Mouse (Mus musculus) left cerebral cortex, postnatal 14 days (tissue): ENCODE results near the gene Nudt17. TPM values are rescaled to one million over a fixed set of nuclear protein-coding genes. Genes with fewer than 3 reads are reported as not detected.
"Not testable (repeated sequence)": the region's sequence is repeated elsewhere in the genome, so short reads cannot be mapped to it uniquely, and the experiment has no call there.

Source experiments
- DNase-seq, 2 experiments: peaks; one replicate each; pipeline ENCODE4 v3.0.0; 2021 to 2022; ENCODE audit warnings: low spot score in 2 of 2, mixed read lengths in 1 of 2
- intact Hi-C: fragments of 180-260 bp; cut with DNase I; formaldehyde crosslinking; loops from one replicate; pipeline ENCODE4 v1.15.1; 2025
- total RNA-seq, 2 experiments: library from RNA; stranded (reverse); gene quantifications; 2 replicates each; pipeline ENCODE4 v1.2.3; 2021

The Nudt17 gene
- total RNA-seq, 2 experiments from 2014 or later: 5.7 to 6.6 TPM

GRCm38 (mm10) chr3:96679159-96679674 is 29.1 kb downstream of the Nudt17 start:
- intact Hi-C loops: no loop called here
- DNase-seq: no peak

DNA sequence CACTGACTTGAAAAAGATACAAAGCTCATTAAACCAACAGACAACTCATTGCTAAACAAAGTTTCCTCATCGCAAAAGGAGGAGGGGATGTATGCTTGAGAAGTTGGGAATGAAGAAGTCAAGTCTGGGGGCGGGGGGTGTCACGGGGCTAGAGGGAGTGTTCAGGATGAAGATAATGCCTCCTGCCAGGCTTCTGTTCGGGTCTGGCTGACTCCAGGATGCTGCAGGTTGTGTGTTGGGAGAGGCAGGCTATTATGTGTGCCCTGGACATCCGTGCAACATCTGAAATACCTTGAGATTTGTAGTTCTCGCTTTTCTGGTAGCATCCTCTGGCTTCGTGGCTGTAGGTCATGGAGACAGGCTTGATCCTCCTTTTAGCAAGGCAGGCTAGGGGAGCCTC is 29.9 kb downstream of the Nudt17 start:
- intact Hi-C loops: no loop called here
- no peak for DNase-seq

- intact Hi-C loops: no loop called here
- DNase-seq: no peak
Observed at GRCm38 (mm10) chr3:96675690-96676089, 32.7 kb downstream of the Nudt17 start.

- no peak for DNase-seq
- intact Hi-C loops: no loop called here
Observed at GRCm38 (mm10) chr3:96675171-96675570, 33.2 kb downstream of the Nudt17 start.

DNA sequence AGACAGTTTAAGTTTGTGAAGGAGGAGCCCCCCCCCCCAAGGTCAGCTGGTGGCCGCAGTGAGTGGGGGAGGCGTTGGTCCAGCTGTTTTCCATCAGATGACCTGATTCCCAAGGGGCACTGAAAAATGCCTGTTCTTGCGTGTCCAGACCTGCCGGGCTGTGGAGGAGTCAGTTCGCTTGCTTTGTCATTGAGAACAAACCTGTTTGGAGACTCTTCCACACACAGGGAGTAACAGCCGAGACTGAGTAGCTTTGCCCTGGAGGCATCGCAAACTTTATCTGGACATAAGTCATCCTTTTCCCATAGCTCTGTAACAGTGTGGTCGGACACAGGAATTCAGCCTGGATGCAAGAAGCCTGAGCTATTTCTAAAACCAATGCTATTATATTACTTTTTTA is 33.9 kb downstream of the Nudt17 start:
- no peak for DNase-seq

GRCm38 (mm10) chr3:96673514-96673913 is 34.8 kb downstream of the Nudt17 start:
- no peak for DNase-seq
- intact Hi-C loops: no loop called here

More for the DNA sequence above, 33.9 kb downstream of the Nudt17 start:
- intact Hi-C loops: no loop called here

DNA sequence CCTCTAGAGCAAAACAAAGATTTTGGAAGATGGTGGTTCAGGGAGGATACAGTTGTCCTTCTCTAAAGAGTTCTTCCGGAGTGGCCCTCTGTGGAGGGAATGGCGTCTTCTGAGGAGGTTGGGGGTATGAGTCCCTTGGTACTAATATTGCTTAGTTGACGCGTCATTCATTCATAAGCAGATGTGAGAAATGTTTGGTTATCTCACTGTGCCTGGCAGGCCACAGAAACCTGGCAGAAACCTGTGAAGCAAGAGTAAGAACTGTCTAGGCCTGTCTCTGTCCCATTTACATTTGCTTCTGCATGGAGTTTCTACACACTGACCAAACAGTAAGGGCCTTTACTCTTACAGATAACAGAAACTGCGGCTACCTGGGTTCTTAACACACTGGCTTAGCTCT is 36.8 kb downstream of the Nudt17 start:
- intact Hi-C loops: no loop called here
- DNase-seq: no peak

DNA sequence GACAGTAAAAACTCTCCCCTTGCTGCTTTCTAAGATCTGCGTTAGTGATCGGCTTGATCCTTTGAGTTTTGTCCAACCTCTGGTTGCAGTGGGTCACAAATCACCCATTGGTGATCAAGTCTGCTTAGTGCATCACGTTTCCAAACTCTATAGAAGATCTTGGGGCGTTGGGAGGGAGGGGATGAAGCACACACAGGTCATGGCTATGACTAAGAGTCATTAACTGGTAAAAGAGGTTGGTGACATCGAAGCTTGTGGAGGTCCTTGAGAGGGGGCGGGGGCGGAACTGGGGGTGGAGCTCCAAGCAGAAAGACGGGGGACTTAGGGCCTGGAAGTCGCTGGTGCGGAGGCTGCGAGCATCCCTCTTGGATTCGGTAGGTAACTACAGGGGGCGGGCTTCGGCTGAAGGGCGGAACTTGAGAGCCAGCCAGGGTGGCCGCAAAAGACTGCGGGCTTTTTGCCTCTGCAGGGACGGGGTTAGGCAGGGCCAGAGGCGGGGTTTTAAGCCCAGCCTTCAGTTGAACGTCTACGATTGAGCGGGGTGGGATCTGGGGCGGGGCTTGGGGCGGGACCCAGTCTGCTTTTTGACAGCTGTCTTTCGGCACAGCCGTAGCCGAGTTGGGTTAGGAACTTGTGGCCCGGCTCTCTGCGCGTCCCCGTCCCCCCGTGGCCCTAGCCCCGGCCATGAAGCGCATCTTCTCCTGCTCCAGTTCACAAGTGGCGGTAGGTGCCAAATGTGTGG is 38.5 kb downstream of the Nudt17 start, which contains the start of gene Ankrd35:
Gene Ankrd35 (plus strand): TSS at position 405 of the 742 bp plus-strand sequence.
- intact Hi-C loops: no loop called here

GRCm38 (mm10) chr3:96668424-96669067 is 39.8 kb downstream of the Nudt17 start:
- intact Hi-C loops: no loop called here
- DNase-seq: no peak

More for the DNA sequence above, 38.5 kb downstream of the Nudt17 start, which contains the start of gene Ankrd35:
- DNase-seq: peak; percentile 67 to 69

DNA sequence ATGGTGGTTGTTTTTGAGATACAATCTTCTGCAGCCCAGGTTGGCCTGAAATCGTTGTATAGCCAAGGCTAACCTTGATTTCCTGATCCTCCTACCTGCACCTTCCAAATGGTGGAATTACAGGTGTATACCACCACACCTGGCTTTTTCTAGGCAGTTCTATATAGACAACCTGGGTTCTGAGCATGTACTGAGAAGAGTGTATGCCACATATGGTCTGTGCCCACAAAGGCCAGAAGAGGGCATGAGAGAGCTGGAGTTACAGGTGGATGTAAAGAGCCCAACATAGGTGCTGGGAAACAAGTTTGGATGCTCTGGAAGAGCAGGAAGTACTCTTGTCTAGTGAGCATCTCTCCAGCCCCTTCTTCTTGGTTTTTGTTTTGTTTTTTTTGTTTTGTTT is 41.0 kb downstream of the Nudt17 start:
- intact Hi-C loops: no loop called here

GRCm38 (mm10) chr3:96666916-96667315 is 41.4 kb downstream of the Nudt17 start:
- intact Hi-C loops: no loop called here
- DNase-seq: no peak

More for the DNA sequence above, 41.0 kb downstream of the Nudt17 start:
- DNase-seq: no peak

GRCm38 (mm10) chr3:96665732-96666363 is 42.5 kb downstream of the Nudt17 start:
- DNase-seq, intact Hi-C loops: not testable (repeated sequence)

DNA sequence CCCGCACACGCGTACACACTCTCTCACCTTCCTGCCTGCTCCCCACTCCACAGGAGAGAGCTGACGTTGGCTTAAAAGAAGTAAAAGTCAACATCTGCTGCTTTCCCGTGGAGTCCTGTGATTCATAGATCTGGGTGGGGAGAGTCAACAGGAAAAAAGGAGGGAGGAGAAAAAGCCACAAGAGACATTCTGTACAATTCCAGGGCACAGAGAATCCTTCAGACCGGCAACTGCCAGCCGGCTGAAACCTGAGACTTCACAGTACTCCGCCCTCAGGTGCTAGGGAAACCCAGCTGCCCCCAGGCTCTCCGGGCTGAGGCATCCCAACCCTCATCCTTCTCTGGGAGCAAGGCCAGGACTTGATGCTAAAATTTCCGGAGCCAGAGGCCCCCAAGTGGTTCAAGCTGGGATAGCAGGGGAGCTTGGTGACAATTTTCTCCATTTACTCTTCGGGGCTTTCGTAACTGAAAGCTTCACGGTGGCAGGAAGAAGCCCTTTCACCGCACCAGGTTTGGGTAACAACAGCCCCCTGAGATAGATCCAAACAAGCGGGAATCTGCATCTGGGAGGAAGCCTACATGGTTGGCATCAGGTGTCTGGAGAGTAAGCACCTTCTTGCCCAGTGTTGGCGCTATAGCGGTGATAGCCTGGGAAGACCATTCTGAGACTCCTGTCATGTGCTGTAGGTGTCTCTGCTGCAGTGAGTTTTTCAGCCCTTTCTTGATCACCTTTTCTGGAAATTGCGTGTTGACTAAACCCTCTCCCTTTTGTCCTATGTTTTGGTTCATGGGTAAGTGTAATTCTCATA is 44.7 kb downstream of the Nudt17 start:
- intact Hi-C loops: no loop called here
- DNase-seq: peak; percentile 89 to 92

DNA sequence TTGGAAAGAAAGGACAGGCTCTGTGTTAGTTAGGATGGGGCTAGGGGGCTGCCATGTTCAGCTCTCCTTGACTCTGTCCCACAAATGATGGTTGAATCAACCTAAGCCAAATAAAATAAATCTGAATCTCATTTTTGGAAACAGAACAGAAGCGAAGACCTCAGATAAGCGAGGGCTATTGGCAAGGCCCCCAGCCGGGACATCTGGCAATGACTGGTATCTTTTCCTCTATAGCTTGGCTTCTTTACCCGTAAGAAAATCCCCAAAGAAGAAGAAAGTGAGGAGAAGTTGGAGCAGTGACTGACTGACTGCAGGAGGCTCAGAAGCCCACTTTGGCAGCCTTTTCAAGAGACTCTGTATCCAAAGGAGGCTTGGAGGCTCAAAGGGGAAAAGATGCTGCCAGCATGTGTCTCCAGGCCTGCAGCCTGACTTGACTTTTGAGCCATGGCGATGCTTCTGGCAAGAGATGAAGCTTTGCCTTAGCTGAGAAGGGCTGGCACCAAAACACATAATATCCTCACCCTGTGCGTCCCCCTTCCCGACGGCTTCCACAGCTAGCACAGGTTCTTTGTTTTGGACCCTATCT is 45.5 kb downstream of the Nudt17 start:
- intact Hi-C loops: no loop called here
- DNase-seq: no peak

DNA sequence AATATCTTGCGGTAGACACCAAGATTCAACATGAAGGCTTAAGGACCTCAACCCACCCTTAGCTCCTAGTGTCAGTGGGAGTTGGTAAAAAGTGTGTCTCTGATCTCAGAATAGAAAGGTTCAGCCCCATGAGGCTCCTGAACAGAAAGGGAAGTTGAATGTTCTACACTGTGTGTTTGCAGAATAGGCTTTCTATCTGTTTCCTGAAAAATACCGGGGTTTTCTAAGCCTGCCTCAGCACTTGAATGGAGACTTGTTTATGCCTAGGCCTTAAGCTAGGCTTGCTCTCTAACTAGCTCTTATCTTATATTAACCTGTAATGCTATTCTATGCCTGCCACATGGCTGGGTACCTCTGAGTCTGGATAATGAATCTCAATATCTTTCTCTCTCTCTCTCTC is 47.5 kb downstream of the Nudt17 start:
- DNase-seq: no peak
- intact Hi-C loops: no loop called here
